Mouse (Mus musculus) liver, embryonic 12.5 days (tissue): ENCODE data around the gene Kcna1. TPM values are rescaled to one million over a fixed set of nuclear protein-coding genes. Genes with fewer than 3 reads are reported as not detected.
A peak's percentile ranks its signal among the peaks of the same experiment; 100 is the strongest.

Experiments
- ATAC-seq: fragments of 200-750 bp; cut with Nextera tagmentation; 2 replicates; pipeline ENCODE4 v1.8.0; 2017; ENCODE audit warnings: moderate number of reproducible peaks, mild to moderate bottlenecking, moderate library complexity
- H3K27ac ChIP-seq: fragments of 300-500 bp; sonication (generic); 2 replicates; pipeline ENCODE4 v1.5.1; 2016; ENCODE audit warnings: mild to moderate bottlenecking
- H3K27me3 ChIP-seq: fragments of 300-500 bp; sonication (generic); replicated peaks from 2 replicates; pipeline ENCODE4 v1.6.1; 2016; ENCODE audit warnings: mild to moderate bottlenecking, moderate library complexity
- H3K36me3 ChIP-seq: fragments of 300-500 bp; sonication (generic); 2 replicates; pipeline ENCODE4 v1.6.1; 2016; ENCODE audit warnings: mild to moderate bottlenecking, moderate library complexity
- H3K4me1 ChIP-seq: fragments of 300-500 bp; sonication (generic); 2 replicates; pipeline ENCODE4 v1.6.1; 2016
- H3K4me2 ChIP-seq: fragments of 300-500 bp; sonication (generic); 2 replicates; pipeline ENCODE4 v1.6.1; 2016; ENCODE audit warnings: mild to moderate bottlenecking, moderate library complexity
- H3K4me3 ChIP-seq: fragments of 300-500 bp; sonication (generic); 2 replicates; pipeline ENCODE4 v1.5.1; 2016; ENCODE audit warnings: mild to moderate bottlenecking, moderate library complexity
- H3K9ac ChIP-seq: fragments of 300-500 bp; sonication (generic); 2 replicates; pipeline ENCODE4 v1.6.1; 2016; ENCODE audit warnings: mild to moderate bottlenecking, moderate library complexity
- H3K9me3 ChIP-seq: fragments of 300-500 bp; sonication (generic); replicated peaks from 2 replicates; pipeline ENCODE4 v1.6.1; 2016; ENCODE audit warnings: mild to moderate bottlenecking, moderate library complexity
- WGBS: fragments of 180-500 bp; shearing (Covaris S2); methylation state at CpG from one replicate; pipeline ENCODE4 v1.1.7; 2016; ENCODE audit not compliant: insufficient replicate concordance; 5-methylcytosine and 5-hydroxymethylcytosine counted together
- polyA plus RNA-seq: library from polyadenylated mRNA; unstranded; fragments of >200 nt; fragmentation: Nextera tagmentation; extraction: Ambion mirVana; gene quantifications from 2 replicates; pipeline ENCODE4 v1.2.1, GENCODE M21; 2016

The Kcna1 gene
- 0.15 and 0.22 TPM in 2 replicates for polyA plus RNA-seq

- no peak for ATAC-seq
- no peak within 1 kb of the TSS for H3K9ac ChIP-seq
- no peaks in the 10 kb centered on the region for H3K9me3 ChIP-seq
- peaks cover 11% of the 10 kb centered on the region; the same call in 1 of the 2 replicates for H3K4me1 ChIP-seq
- H3K4me2 ChIP-seq: peak within 1 kb of the TSS; percentile 57
- H3K36me3 ChIP-seq: no peaks in the 10 kb centered on the region
- 22% methylated on average over 8 of the region's 8 CpGs for WGBS
- H3K27me3 ChIP-seq: peaks cover 68% of the 10 kb centered on the region
- peak within 1 kb of the TSS; percentile 32 for H3K4me3 ChIP-seq
- H3K27ac ChIP-seq: no peak within 1 kb of the TSS
Measured at GRCm38 (mm10) chr6:126646381-126646780, at the start of gene Kcna1. TSS of gene Kcna1 (minus strand) at chr6:126646384.

DNA sequence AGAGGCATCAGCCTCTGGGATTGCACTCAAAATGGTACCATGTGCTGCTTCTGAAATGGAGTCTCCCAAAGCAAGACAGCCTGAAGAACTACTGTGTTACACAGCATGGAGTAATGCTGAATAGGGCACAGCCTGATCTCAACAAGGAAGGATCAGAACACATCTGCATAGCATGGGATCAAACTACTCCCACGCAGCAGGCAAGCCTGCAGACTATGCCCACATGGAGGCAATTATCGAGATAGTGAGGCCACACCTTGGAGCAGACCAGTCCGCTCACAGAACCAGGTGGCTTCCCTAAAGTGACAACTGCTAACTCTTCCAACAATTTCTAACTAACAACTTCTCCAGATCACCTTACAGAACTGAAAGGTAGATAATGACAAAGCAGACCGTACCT lies 40.9 kb upstream of the Kcna1 start:
- Histone ChIP-seq H3K4me3 (no peak overlapping the region), H3K27me3 (no peaks in the 10 kb centered on the region), H3K9me3 (no peaks in the 10 kb centered on the region), H3K36me3 (no peaks in the 10 kb centered on the region), H3K4me2 (no peak overlapping the region), H3K4me1 (no peaks in the 10 kb centered on the region), H3K27ac (no peak overlapping the region), H3K9ac (no peak overlapping the region)
- WGBS: 69% methylated on average over 4 of the region's 4 CpGs
- no peak for ATAC-seq

GRCm38 (mm10) chr6:126685135-126685534 lies 39.0 kb upstream of the Kcna1 start:
- no peaks in the 10 kb centered on the region for H3K9me3 ChIP-seq
- no peak overlapping the region for H3K4me2 ChIP-seq
- H3K36me3 ChIP-seq: no peaks in the 10 kb centered on the region
- no peak overlapping the region for H3K4me3 ChIP-seq
- ATAC-seq: no peak
- no peak overlapping the region for H3K9ac ChIP-seq
- H3K27ac ChIP-seq: no peak overlapping the region
- H3K4me1 ChIP-seq: no peaks in the 10 kb centered on the region
- 62% methylated on average over 3 of the region's 3 CpGs for WGBS
- H3K27me3 ChIP-seq: no peaks in the 10 kb centered on the region

GRCm38 (mm10) chr6:126678961-126679360 lies 32.8 kb upstream of the Kcna1 start:
- Histone ChIP-seq H3K27ac (no peak overlapping the region), H3K9ac (no peak overlapping the region), H3K4me2 (no peak overlapping the region), H3K27me3 (peaks cover 8% of the 10 kb centered on the region; the same call in 1 of the 2 replicates), H3K4me1 (no peaks in the 10 kb centered on the region), H3K9me3 (no peaks in the 10 kb centered on the region), H3K36me3 (no peaks in the 10 kb centered on the region), H3K4me3 (no peak overlapping the region)
- no peak for ATAC-seq
- 56% methylated on average over 7 of the region's 7 CpGs for WGBS

DNA sequence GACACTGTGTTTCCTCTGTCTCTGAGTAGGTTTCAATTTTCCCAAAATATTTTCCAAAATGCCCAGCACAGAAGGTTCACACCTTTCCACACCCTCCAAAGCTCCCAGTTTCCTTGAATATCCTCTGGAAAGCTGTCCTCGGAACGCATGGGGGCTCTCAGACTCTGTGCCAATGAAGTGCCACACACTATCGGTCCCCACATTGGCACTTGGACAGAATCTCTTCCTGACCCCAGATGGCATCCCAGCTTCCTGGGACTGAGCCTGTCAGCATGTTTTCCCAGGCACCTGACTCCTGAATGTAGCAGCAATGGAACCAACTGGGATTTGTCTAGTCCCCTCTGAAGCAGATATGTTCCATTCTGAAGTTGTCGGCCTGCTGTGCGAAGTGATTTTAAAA lies 20.8 kb upstream of the Kcna1 start:
- no peak overlapping the region for H3K4me3 ChIP-seq
- H3K27ac ChIP-seq: no peak overlapping the region
- WGBS: 77% methylated on average over 5 of the region's 5 CpGs
- no peak overlapping the region for H3K4me2 ChIP-seq
- no peaks in the 10 kb centered on the region for H3K9me3 ChIP-seq
- ATAC-seq: no peak
- no peak overlapping the region for H3K9ac ChIP-seq
- H3K36me3 ChIP-seq: no peaks in the 10 kb centered on the region
- H3K27me3 ChIP-seq: peaks cover 9% of the 10 kb centered on the region; the same call in 1 of the 2 replicates
- no peaks in the 10 kb centered on the region for H3K4me1 ChIP-seq

DNA sequence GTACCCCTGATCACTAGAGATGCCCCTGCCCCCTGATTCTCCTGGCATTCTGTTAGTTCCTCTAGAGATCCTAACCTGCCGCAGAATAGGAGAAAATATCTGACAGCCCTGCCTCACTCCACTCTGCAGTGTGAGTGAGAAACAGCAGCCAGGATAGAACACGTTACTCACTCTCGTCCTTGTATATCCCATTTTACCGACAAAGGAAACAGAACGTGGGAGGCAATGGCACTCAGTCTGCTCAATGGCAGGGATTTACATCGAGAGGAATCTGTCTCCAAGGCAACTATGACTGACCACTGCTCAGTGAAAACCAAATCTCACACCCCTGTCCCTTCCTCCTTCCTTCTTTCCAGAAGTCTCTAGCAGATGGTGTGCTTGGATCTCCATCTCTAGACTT lies 19.9 kb upstream of the Kcna1 start:
- no peak for ATAC-seq
- H3K4me3 ChIP-seq: no peak overlapping the region
- no peak overlapping the region for H3K9ac ChIP-seq
- no peak overlapping the region for H3K4me2 ChIP-seq
- no peaks in the 10 kb centered on the region for H3K4me1 ChIP-seq
- H3K27me3 ChIP-seq: peaks cover 11% of the 10 kb centered on the region; the same call in 1 of the 2 replicates
- no peak overlapping the region for H3K27ac ChIP-seq
- no peaks in the 10 kb centered on the region for H3K9me3 ChIP-seq
- no peaks in the 10 kb centered on the region for H3K36me3 ChIP-seq
- 62% methylated on average over 6 of the region's 6 CpGs for WGBS

GRCm38 (mm10) chr6:126664569-126664968 lies 18.4 kb upstream of the Kcna1 start:
- Histone ChIP-seq H3K36me3 (no peaks in the 10 kb centered on the region), H3K4me3 (no peak overlapping the region), H3K9ac (no peak overlapping the region), H3K27ac (no peak overlapping the region), H3K4me1 (no peaks in the 10 kb centered on the region), H3K27me3 (peaks cover 12% of the 10 kb centered on the region; the same call in 1 of the 2 replicates), H3K9me3 (no peaks in the 10 kb centered on the region), H3K4me2 (no peak overlapping the region)
- no peak for ATAC-seq
- 68% methylated on average over 3 of the region's 3 CpGs for WGBS

- no peak overlapping the region for H3K27ac ChIP-seq
- no peak overlapping the region for H3K9ac ChIP-seq
- H3K4me1 ChIP-seq: no peaks in the 10 kb centered on the region
- no peaks in the 10 kb centered on the region for H3K9me3 ChIP-seq
- H3K4me3 ChIP-seq: no peak overlapping the region
- 42% methylated on average over 2 of the region's 2 CpGs for WGBS
- no peak overlapping the region for H3K4me2 ChIP-seq
- H3K27me3 ChIP-seq: peaks cover 3% of the 10 kb centered on the region; the same call in 1 of the 2 replicates
- H3K36me3 ChIP-seq: no peaks in the 10 kb centered on the region
- no peak for ATAC-seq
Measured at GRCm38 (mm10) chr6:126657646-126658394, 11.6 kb upstream of the Kcna1 start.

DNA sequence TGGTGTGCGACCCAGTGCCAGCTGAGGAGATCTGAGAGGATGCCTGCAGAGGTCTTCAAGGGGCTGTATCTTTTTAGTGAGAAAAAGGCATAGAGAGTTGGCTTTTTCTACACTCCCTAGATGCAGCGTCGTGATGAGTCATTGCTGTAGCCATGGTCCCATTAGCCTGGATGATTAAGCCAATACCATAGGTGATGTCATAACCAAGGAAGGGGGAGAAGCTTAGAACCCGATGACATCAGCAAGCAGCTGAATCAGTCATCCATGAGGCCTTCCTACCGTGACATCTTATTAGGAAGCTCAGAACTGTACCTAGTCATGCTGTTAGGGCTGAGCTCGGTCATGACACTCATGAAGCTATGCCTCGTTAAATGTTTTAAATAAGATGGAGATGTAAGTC lies 7.4 kb upstream of the Kcna1 start:
- H3K36me3 ChIP-seq: no peaks in the 10 kb centered on the region
- no peaks in the 10 kb centered on the region for H3K4me1 ChIP-seq
- H3K9ac ChIP-seq: no peak overlapping the region
- no peak overlapping the region for H3K27ac ChIP-seq
- H3K4me2 ChIP-seq: no peak overlapping the region
- no peak for ATAC-seq
- H3K4me3 ChIP-seq: no peak overlapping the region
- no peaks in the 10 kb centered on the region for H3K27me3 ChIP-seq
- 69% methylated on average over 7 of the region's 7 CpGs for WGBS
- H3K9me3 ChIP-seq: no peaks in the 10 kb centered on the region

- WGBS: 4% methylated on average over 27 of the region's 27 CpGs
- no peaks in the 10 kb centered on the region for H3K9me3 ChIP-seq
- peak overlapping the region; percentile 57 for H3K4me2 ChIP-seq
- no peaks in the 10 kb centered on the region for H3K36me3 ChIP-seq
- peaks cover 11% of the 10 kb centered on the region; the same call in 1 of the 2 replicates for H3K4me1 ChIP-seq
- peaks cover 73% of the 10 kb centered on the region for H3K27me3 ChIP-seq
- no peak overlapping the region for H3K9ac ChIP-seq
- peak overlapping the region; percentile 32 for H3K4me3 ChIP-seq
- no peak overlapping the region for H3K27ac ChIP-seq
- 0 out of 2 replicates have a peak, but pooled peaks have one; percentile 44 for ATAC-seq
Measured at GRCm38 (mm10) chr6:126645644-126646358, 383 bp downstream of the Kcna1 start.

GRCm38 (mm10) chr6:126645044-126645541 lies 1.1 kb downstream of the Kcna1 start:
- no peak for ATAC-seq
- H3K4me3 ChIP-seq: peak overlapping the region; percentile 32
- no peaks in the 10 kb centered on the region for H3K36me3 ChIP-seq
- H3K9ac ChIP-seq: no peak overlapping the region
- peaks cover 11% of the 10 kb centered on the region; the same call in 1 of the 2 replicates for H3K4me1 ChIP-seq
- WGBS: 3% methylated on average over 24 of the region's 24 CpGs
- peaks cover 74% of the 10 kb centered on the region for H3K27me3 ChIP-seq
- H3K27ac ChIP-seq: no peak overlapping the region
- no peaks in the 10 kb centered on the region for H3K9me3 ChIP-seq
- H3K4me2 ChIP-seq: peak overlapping the region; percentile 57
